Mouse (Mus musculus) right cerebral cortex, postnatal 10 days (tissue): ENCODE measurements around the gene Fbxo46.

Source experiments
- DNase-seq, 2 experiments: peaks; one replicate each; pipeline ENCODE4 v3.0.0; 2021; ENCODE audit warnings: low spot score in 2 of 2

Gene Fbxo46

GRCm38 (mm10) chr7:19093174-19093521, 26.5 kb upstream of the Fbxo46 start:
- DNase-seq = peak; percentile 75 to 81

GRCm38 (mm10) chr7:19093537-19094385, 25.9 kb upstream of the Fbxo46 start:
- peak; percentile 94 for DNase-seq

GRCm38 (mm10) chr7:19094471-19094825, 25.2 kb upstream of the Fbxo46 start, which contains the start of gene Six5:
Gene Six5, plus strand, starts transcription at chr7:19094594.
- DNase-seq = peak; percentile 47 to 53

- DNase-seq = peak; percentile 50 to 52
Observed at GRCm38 (mm10) chr7:19094826-19095750, 24.6 kb upstream of the Fbxo46 start.

GRCm38 (mm10) chr7:19095751-19096110, 23.9 kb upstream of the Fbxo46 start:
- peak; percentile 53 to 64 for DNase-seq

- no peak for DNase-seq
Observed at GRCm38 (mm10) chr7:19096421-19096976, 23.2 kb upstream of the Fbxo46 start.

GRCm38 (mm10) chr7:19097217-19097616, 22.4 kb upstream of the Fbxo46 start:
- DNase-seq = no peak

GRCm38 (mm10) chr7:19097863-19098262, 21.8 kb upstream of the Fbxo46 start:
- no peak for DNase-seq

GRCm38 (mm10) chr7:19098811-19099210, 20.8 kb upstream of the Fbxo46 start:
- DNase-seq = no peak

- no peak for DNase-seq
Observed at GRCm38 (mm10) chr7:19100290-19100689, 19.4 kb upstream of the Fbxo46 start.

GRCm38 (mm10) chr7:19103741-19104140, 15.9 kb upstream of the Fbxo46 start:
- no peak for DNase-seq

- no peak for DNase-seq
Observed at GRCm38 (mm10) chr7:19104486-19104885, 15.2 kb upstream of the Fbxo46 start.

GRCm38 (mm10) chr7:19107436-19107835, 12.2 kb upstream of the Fbxo46 start:
- DNase-seq = no peak

GRCm38 (mm10) chr7:19109565-19109964, 10.1 kb upstream of the Fbxo46 start:
- DNase-seq = no peak

- DNase-seq = peak; percentile 87 to 88
Observed at GRCm38 (mm10) chr7:19118028-19118771, 1.5 kb upstream of the Fbxo46 start, which contains the start of gene Gm4969. Gene Gm4969, minus strand, starts transcription at chr7:19118368.

- DNase-seq = peak in 1 of 2 experiments; percentile 55
Observed at GRCm38 (mm10) chr7:19119083-19119482, 576 bp upstream of the Fbxo46 start.

GRCm38 (mm10) chr7:19121686-19122085, 2.0 kb downstream of the Fbxo46 start:
- DNase-seq = no peak

- DNase-seq = no peak
Observed at GRCm38 (mm10) chr7:19124713-19125112, 5.1 kb downstream of the Fbxo46 start.

- no peak for DNase-seq
Observed at GRCm38 (mm10) chr7:19127744-19128143, 8.1 kb downstream of the Fbxo46 start.

- no peak for DNase-seq
Observed at GRCm38 (mm10) chr7:19129396-19129795, 9.7 kb downstream of the Fbxo46 start.

GRCm38 (mm10) chr7:19130657-19131056, 11.0 kb downstream of the Fbxo46 start:
- no peak for DNase-seq
